Mouse (Mus musculus) midbrain, embryonic 16.5 days (tissue): ENCODE data around the gene Stk11ip. TPM values are rescaled to one million over a fixed set of nuclear protein-coding genes. Genes with fewer than 3 reads are reported as not detected.
A peak's percentile ranks its signal among the peaks of the same experiment; 100 is the strongest.

Experiments used
- ATAC-seq: fragments of 200-750 bp; cut with Nextera tagmentation; 2 replicates; pipeline ENCODE4 v1.8.0; 2017; ENCODE audit warnings: moderate TSS enrichment
- H3K27ac ChIP-seq: fragments of 300-500 bp; sonication (generic); 2 replicates; pipeline ENCODE4 v1.5.1; 2014; ENCODE audit warnings: mild to moderate bottlenecking, low read length, mixed read lengths
- H3K27me3 ChIP-seq: fragments of 300-500 bp; sonication (generic); 2 replicates; pipeline ENCODE4 v1.6.1; 2014; ENCODE audit warnings: low read depth, low read length, mixed read lengths; ENCODE audit not compliant: control insufficient read depth, insufficient read depth
- H3K36me3 ChIP-seq: fragments of 300-500 bp; sonication (generic); 2 replicates; pipeline ENCODE4 v1.6.1; 2014; ENCODE audit warnings: mild to moderate bottlenecking, low read length, moderate library complexity, mixed read lengths; ENCODE audit not compliant: control insufficient read depth, insufficient read depth
- H3K4me1 ChIP-seq: fragments of 300-500 bp; sonication (generic); 2 replicates; pipeline ENCODE4 v1.6.1; 2014; ENCODE audit warnings: mild to moderate bottlenecking, low read length, mixed read lengths; ENCODE audit not compliant: control insufficient read depth, insufficient read depth
- H3K4me2 ChIP-seq: fragments of 300-500 bp; sonication (generic); 2 replicates; pipeline ENCODE4 v1.6.1; 2014; ENCODE audit warnings: mild to moderate bottlenecking, low read length, mixed read lengths
- H3K4me3 ChIP-seq: fragments of 300-500 bp; sonication (generic); 2 replicates; pipeline ENCODE4 v1.5.1; 2014; ENCODE audit warnings: low read depth, mild to moderate bottlenecking, low read length, moderate library complexity, mixed read lengths
- H3K9ac ChIP-seq: fragments of 300-500 bp; sonication (generic); 2 replicates; pipeline ENCODE4 v1.6.1; 2014; ENCODE audit warnings: low read depth, low read length, mixed read lengths
- H3K9me3 ChIP-seq: fragments of 300-500 bp; sonication (generic); replicated peaks from 2 replicates; pipeline ENCODE4 v1.6.1; 2014; ENCODE audit warnings: mild to moderate bottlenecking, low read length, mixed read lengths; ENCODE audit not compliant: control insufficient read depth, poor library complexity, severe bottlenecking
- WGBS: fragments of 180-500 bp; shearing (Covaris S2); extraction: QIAGEN DNeasy Blood & Tissue Kit; methylation state at CpG from one replicate; pipeline ENCODE4 v1.1.7; 2014; 5-methylcytosine and 5-hydroxymethylcytosine counted together
- polyA plus RNA-seq: library from polyadenylated mRNA; unstranded; fragments of >200 nt; fragmentation: Nextera tagmentation; extraction: Ambion mirVana; gene quantifications from 2 replicates; pipeline ENCODE4 v1.2.1, GENCODE M21; 2015

Gene Stk11ip
- polyA plus RNA-seq, 1 experiment from 2014 or later: 25.9 TPM

GRCm38 (mm10) chr1:75558388-75559178 lies 37.3 kb downstream of the Stk11ip start:
- H3K4me1 ChIP-seq: peaks cover 4% of the 10 kb centered on the region
- no peak overlapping the region; the same call in 1 of the 2 replicates for H3K27ac ChIP-seq
- H3K27me3 ChIP-seq: no peaks in the 10 kb centered on the region
- peaks cover 21% of the 10 kb centered on the region for H3K36me3 ChIP-seq
- 90% methylated on average over 18 of the region's 18 CpGs for WGBS
- H3K9ac ChIP-seq: no peak overlapping the region
- no peak overlapping the region for H3K4me3 ChIP-seq
- 0 out of 2 replicates have a peak, but pooled peaks have one; percentile 1 for ATAC-seq
- no peak overlapping the region for H3K4me2 ChIP-seq
- 0 out of 2 replicates have a peak, but pooled peaks cover 3% of the 10 kb centered on the region for H3K9me3 ChIP-seq

- Histone ChIP-seq H3K27ac (peak overlapping the region; percentile 61), H3K9me3 (0 out of 2 replicates have a peak, but pooled peaks cover 3% of the 10 kb centered on the region), H3K36me3 (peaks cover 18% of the 10 kb centered on the region), H3K9ac (no peak overlapping the region), H3K27me3 (no peaks in the 10 kb centered on the region), H3K4me3 (no peak overlapping the region), H3K4me1 (peaks cover 4% of the 10 kb centered on the region), H3K4me2 (peak overlapping the region; percentile 21)
- ATAC-seq: peak; percentile 93
- WGBS: 4% methylated on average over 17 of the region's 17 CpGs
Observed at GRCm38 (mm10) chr1:75559212-75559925, 38.0 kb downstream of the Stk11ip start.

- no peak overlapping the region for H3K9ac ChIP-seq
- peaks cover 8% of the 10 kb centered on the region for H3K4me1 ChIP-seq
- no peak overlapping the region for H3K4me3 ChIP-seq
- WGBS: 78% methylated on average over 12 of the region's 12 CpGs
- H3K36me3 ChIP-seq: peaks cover 8% of the 10 kb centered on the region
- H3K27me3 ChIP-seq: no peaks in the 10 kb centered on the region
- peak; percentile 27; the same call in 1 of the 2 replicates for ATAC-seq
- H3K4me2 ChIP-seq: no peak overlapping the region
- H3K9me3 ChIP-seq: 0 out of 2 replicates have a peak, but pooled peaks cover 3% of the 10 kb centered on the region
- H3K27ac ChIP-seq: 0 out of 2 replicates have a peak overlapping the region, but pooled peaks have one; percentile 7
Observed at GRCm38 (mm10) chr1:75560206-75560913, 39.0 kb downstream of the Stk11ip start.

- Histone ChIP-seq H3K27ac (no peak overlapping the region), H3K4me1 (peaks cover 8% of the 10 kb centered on the region), H3K27me3 (no peaks in the 10 kb centered on the region), H3K9ac (no peak overlapping the region), H3K4me3 (no peak overlapping the region), H3K4me2 (no peak overlapping the region), H3K9me3 (0 out of 2 replicates have a peak, but pooled peaks cover 3% of the 10 kb centered on the region), H3K36me3 (peaks cover 6% of the 10 kb centered on the region; the same call in 1 of the 2 replicates)
- ATAC-seq: no peak
- 40% methylated on average over 4 of the region's 4 CpGs for WGBS
Observed at GRCm38 (mm10) chr1:75561221-75561897, 40.0 kb downstream of the Stk11ip start.

- H3K27me3 ChIP-seq: no peaks in the 10 kb centered on the region
- no peak overlapping the region for H3K4me2 ChIP-seq
- no peak for ATAC-seq
- peaks cover 8% of the 10 kb centered on the region for H3K4me1 ChIP-seq
- no peak overlapping the region for H3K4me3 ChIP-seq
- 55% methylated on average over 1 of the region's 1 CpGs for WGBS
- H3K9ac ChIP-seq: no peak overlapping the region
- 0 out of 2 replicates have a peak, but pooled peaks cover 3% of the 10 kb centered on the region for H3K9me3 ChIP-seq
- H3K36me3 ChIP-seq: peaks cover 4% of the 10 kb centered on the region; the same call in 1 of the 2 replicates
- H3K27ac ChIP-seq: no peak overlapping the region
Observed at GRCm38 (mm10) chr1:75561898-75562238, 40.5 kb downstream of the Stk11ip start.

GRCm38 (mm10) chr1:75564102-75564501 lies 42.8 kb downstream of the Stk11ip start:
- Histone ChIP-seq H3K4me1 (peaks cover 6% of the 10 kb centered on the region), H3K27me3 (no peaks in the 10 kb centered on the region), H3K4me3 (no peak overlapping the region), H3K4me2 (no peak overlapping the region), H3K36me3 (no peaks in the 10 kb centered on the region), H3K27ac (no peak overlapping the region), H3K9ac (no peak overlapping the region), H3K9me3 (0 out of 2 replicates have a peak, but pooled peaks cover 3% of the 10 kb centered on the region)
- ATAC-seq: no peak
- WGBS: 88% methylated on average over 2 of the region's 2 CpGs

GRCm38 (mm10) chr1:75564916-75565315 lies 43.6 kb downstream of the Stk11ip start:
- Histone ChIP-seq H3K4me3 (no peak overlapping the region), H3K27ac (peak overlapping the region; percentile 44; the same call in 1 of the 2 replicates), H3K9ac (no peak overlapping the region), H3K27me3 (no peaks in the 10 kb centered on the region), H3K4me2 (no peak overlapping the region), H3K9me3 (0 out of 2 replicates have a peak, but pooled peaks cover 3% of the 10 kb centered on the region), H3K4me1 (peaks cover 4% of the 10 kb centered on the region), H3K36me3 (no peaks in the 10 kb centered on the region)
- no peak for ATAC-seq
- 71% methylated on average over 5 of the region's 5 CpGs for WGBS

- H3K27me3 ChIP-seq: no peaks in the 10 kb centered on the region
- H3K4me2 ChIP-seq: no peak overlapping the region
- H3K27ac ChIP-seq: peak overlapping the region; percentile 57
- WGBS: 58% methylated on average over 9 of the region's 9 CpGs
- ATAC-seq: no peak
- no peak overlapping the region for H3K9ac ChIP-seq
- H3K36me3 ChIP-seq: no peaks in the 10 kb centered on the region
- 0 out of 2 replicates have a peak, but pooled peaks cover 3% of the 10 kb centered on the region for H3K9me3 ChIP-seq
- peaks cover 4% of the 10 kb centered on the region for H3K4me1 ChIP-seq
- no peak overlapping the region for H3K4me3 ChIP-seq
Observed at GRCm38 (mm10) chr1:75565616-75566015, 44.3 kb downstream of the Stk11ip start.
